Mouse (Mus musculus) lung, adult 2 months (tissue): Measurements from ENCODE around the gene Xaf1.

Experiments
- CTCF ChIP-seq: fragments of 200-500 bp; IDR thresholded peaks from 2 replicates; pipeline ENCODE4 v1.5.1; 2011; ENCODE audit warnings: mild to moderate bottlenecking, low read length, control low read depth; ENCODE audit not compliant: insufficient read depth
- POLR2A ChIP-seq: fragments of 200-500 bp; IDR thresholded peaks from 2 replicates; pipeline ENCODE4 v1.6.1; 2011; ENCODE audit warnings: low read depth, mild to moderate bottlenecking, control low read depth, low read length, borderline replicate concordance; ENCODE audit errors: extremely low read depth

DNA sequence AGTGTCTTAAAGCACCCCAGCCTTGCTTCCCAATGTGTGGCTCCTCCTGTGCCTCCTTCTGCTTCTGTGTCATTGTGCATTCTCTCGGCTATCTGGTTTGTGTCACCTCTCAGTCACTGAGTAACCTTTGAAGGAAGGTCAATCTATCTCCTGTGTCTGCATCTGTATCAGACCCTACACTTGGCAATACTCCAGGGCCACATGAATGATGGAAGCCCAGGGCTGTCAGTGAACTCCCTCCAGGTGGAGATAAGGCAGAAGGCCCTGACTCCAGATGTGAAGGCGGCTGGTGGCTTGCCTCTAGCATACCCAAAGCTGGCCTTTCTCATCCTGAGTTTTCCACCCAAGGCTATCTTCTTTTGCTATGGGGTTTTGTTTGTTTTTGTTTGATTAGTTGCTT, 7.6 kb downstream of the Xaf1 start:
- TF ChIP-seq CTCF (no peak), POLR2A (no peak)
